Mouse (Mus musculus) mesoderm, embryonic 11.5 days (tissue): ENCODE results near the gene Ak4.

Source experiments
- DNase-seq: peaks from one replicate; pipeline ENCODE4 v3.0.0-alpha.2; 2012; ENCODE audit warnings: low read depth, low spot score

Gene Ak4

GRCm38 (mm10) chr4:101459358-101459757 is 40.3 kb downstream of the Ak4 start:
- no peak for DNase-seq

GRCm38 (mm10) chr4:101460114-101460513 is 41.0 kb downstream of the Ak4 start:
- no peak for DNase-seq

GRCm38 (mm10) chr4:101462065-101462464 is 43.0 kb downstream of the Ak4 start:
- DNase-seq: no peak

- DNase-seq: no peak
Measured at GRCm38 (mm10) chr4:101466264-101466663, 47.2 kb downstream of the Ak4 start.

- DNase-seq: no peak
Measured at GRCm38 (mm10) chr4:101469242-101469641, 50.2 kb downstream of the Ak4 start.

GRCm38 (mm10) chr4:101470543-101470942 is 51.5 kb downstream of the Ak4 start:
- DNase-seq: no peak

- DNase-seq: no peak
Measured at GRCm38 (mm10) chr4:101472767-101473166, 53.7 kb downstream of the Ak4 start.

- DNase-seq: no peak
Measured at GRCm38 (mm10) chr4:101490320-101490917, 71.3 kb downstream of the Ak4 start.

GRCm38 (mm10) chr4:101491704-101492103 is 72.6 kb downstream of the Ak4 start:
- no peak for DNase-seq

- no peak for DNase-seq
Measured at GRCm38 (mm10) chr4:101493611-101494197, 74.6 kb downstream of the Ak4 start.

- DNase-seq: no peak
Measured at GRCm38 (mm10) chr4:101496188-101496533, 77.1 kb downstream of the Ak4 start.

- DNase-seq: no peak
Measured at GRCm38 (mm10) chr4:101496534-101497237, 77.6 kb downstream of the Ak4 start, which contains the start of gene Dnajc6. TSS of gene Dnajc6 (plus strand) at chr4:101496648.

GRCm38 (mm10) chr4:101497336-101497735 is 78.3 kb downstream of the Ak4 start:
- no peak for DNase-seq

GRCm38 (mm10) chr4:101504470-101505007 is 85.5 kb downstream of the Ak4 start:
- no peak for DNase-seq

- DNase-seq: no peak
Measured at GRCm38 (mm10) chr4:101505966-101506365, 86.9 kb downstream of the Ak4 start.

GRCm38 (mm10) chr4:101506372-101506771 is 87.3 kb downstream of the Ak4 start:
- no peak for DNase-seq

- peak; percentile 65 for DNase-seq
Measured at GRCm38 (mm10) chr4:101507571-101508422, 88.7 kb downstream of the Ak4 start.

- DNase-seq: no peak
Measured at GRCm38 (mm10) chr4:101508431-101508830, 89.4 kb downstream of the Ak4 start.

- DNase-seq: no peak
Measured at GRCm38 (mm10) chr4:101508851-101509577, 89.9 kb downstream of the Ak4 start.

GRCm38 (mm10) chr4:101510111-101510903 is 91.2 kb downstream of the Ak4 start:
- DNase-seq: no peak

GRCm38 (mm10) chr4:101510904-101511210 is 91.8 kb downstream of the Ak4 start:
- no peak for DNase-seq
